Mouse (Mus musculus) cerebral cortex, adult 2 months (tissue): ENCODE measurements around the gene Fam178b.

Experiments used
- WGBS: fragments of 180-500 bp; shearing (Covaris S2); methylation state at CpG from one replicate; pipeline ENCODE4 v1.1.7; 2018; 5-methylcytosine and 5-hydroxymethylcytosine counted together

Gene Fam178b

GRCm38 (mm10) chr1:36630053-36630739, 52.8 kb downstream of the Fam178b start:
- 78% methylated on average over 3 of the region's 3 CpGs for WGBS

DNA sequence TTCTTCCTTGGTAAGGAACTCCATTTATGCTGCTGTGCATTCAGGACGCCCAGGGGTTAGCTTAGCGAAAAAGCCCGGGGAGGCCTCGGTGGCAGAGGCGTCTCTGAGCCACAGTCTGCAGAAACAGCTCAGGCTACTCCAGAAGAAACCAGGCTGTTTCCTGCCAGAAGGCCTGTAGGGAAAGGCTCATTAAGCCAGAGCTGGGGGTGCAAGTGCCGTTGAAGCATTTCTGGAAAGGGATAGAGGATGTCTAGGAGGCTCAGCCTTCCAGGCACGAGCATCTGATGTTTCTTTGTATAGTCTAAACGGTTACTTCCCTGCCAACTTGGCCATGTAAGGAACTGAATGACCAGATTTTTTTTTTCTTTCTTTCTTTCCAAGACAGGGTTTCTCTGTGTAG, 54.4 kb downstream of the Fam178b start:
- WGBS = 21% methylated on average over 8 of the region's 8 CpGs

- 90% methylated on average over 5 of the region's 5 CpGs for WGBS
Measured at GRCm38 (mm10) chr1:36625442-36625841, 57.5 kb downstream of the Fam178b start.

DNA sequence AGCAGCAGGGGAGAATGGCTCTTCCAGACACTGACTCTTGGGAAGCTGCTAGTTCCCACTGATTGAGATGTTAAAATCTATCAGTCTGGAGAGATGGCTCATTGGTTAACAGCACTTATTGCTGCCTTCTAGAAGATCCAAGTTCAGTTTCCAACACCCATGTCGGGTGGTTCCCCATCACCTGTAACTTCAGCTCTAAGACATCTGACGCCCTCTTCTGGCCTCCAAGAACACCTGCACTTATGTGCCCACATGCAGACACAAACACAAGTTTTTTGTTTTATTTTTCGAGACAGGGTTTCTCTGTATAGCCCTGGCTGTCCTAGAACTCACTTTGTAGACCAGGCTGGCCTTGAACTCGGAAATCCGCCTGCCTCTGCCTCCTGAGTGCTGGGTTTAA, 67.0 kb downstream of the Fam178b start:
- WGBS = 86% methylated on average over 5 of the region's 5 CpGs

DNA sequence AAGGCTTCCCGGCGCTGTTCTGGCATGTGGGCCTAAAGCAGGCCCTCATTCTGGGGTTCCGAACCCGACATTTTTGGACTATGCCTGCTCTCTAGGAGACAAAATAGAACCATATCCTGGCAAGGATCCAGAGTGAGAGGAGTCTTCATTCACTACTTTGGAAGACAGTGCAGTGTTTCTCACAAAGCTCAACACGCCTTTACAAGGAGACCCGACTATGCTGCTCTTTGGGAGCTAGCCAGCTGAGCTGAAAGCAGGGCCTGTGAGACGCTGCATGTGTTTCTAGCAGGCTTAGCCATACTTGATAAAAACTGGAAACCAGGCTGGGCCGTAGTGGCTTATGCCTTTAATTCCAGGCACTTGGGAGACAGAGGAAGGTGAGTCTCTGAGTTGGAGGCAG, 67.8 kb downstream of the Fam178b start:
- 42% methylated on average over 8 of the region's 8 CpGs for WGBS

GRCm38 (mm10) chr1:36614584-36614983, 68.4 kb downstream of the Fam178b start:
- WGBS = 79% methylated on average over 1 of the region's 1 CpGs

DNA sequence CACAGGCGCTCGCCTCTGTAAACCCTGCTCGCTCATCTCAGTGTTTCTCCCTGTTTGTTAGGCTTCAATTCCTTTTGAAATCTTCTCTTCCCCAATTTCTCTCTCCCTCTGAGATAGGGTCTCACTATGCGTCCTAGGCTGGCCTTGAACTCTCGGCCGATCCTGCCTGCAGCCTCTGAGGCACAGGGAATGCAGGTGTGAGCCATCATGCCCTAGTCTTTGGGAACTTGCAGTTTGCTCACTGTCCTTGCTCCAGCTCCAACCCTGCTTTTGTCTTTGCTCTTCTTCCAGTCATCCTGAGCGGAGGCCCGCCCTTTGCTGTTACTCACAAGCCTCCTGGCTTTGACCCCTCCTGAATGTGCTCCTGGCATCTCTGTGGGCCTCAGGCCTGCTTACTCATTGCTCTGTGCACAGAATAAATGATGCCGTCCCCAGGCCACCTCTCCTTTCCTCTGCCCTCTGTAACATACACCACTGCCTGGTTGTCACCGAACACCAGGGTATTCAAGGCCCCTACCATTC, 69.5 kb downstream of the Fam178b start:
- 96% methylated on average over 10 of the region's 10 CpGs for WGBS

DNA sequence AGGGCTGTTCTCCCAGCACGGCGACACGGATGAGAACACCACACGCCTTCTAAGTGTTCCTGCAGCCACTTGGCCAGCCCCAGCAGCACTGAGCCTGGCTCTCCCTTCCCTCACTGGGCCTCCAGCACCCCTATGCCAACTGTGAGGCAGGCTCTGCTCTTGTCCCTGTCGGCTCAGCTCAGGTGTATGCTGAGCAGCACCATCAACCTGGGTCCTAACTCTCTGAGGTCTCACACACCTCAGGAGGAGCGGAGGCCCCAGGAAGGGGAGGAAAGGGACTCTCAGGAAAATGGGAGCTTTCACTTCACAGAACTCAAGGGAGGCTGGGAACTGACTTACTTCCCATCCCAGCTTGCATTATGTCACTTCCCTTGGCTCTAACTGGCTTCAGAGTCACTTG, 70.6 kb downstream of the Fam178b start:
- WGBS = 74% methylated on average over 6 of the region's 6 CpGs

DNA sequence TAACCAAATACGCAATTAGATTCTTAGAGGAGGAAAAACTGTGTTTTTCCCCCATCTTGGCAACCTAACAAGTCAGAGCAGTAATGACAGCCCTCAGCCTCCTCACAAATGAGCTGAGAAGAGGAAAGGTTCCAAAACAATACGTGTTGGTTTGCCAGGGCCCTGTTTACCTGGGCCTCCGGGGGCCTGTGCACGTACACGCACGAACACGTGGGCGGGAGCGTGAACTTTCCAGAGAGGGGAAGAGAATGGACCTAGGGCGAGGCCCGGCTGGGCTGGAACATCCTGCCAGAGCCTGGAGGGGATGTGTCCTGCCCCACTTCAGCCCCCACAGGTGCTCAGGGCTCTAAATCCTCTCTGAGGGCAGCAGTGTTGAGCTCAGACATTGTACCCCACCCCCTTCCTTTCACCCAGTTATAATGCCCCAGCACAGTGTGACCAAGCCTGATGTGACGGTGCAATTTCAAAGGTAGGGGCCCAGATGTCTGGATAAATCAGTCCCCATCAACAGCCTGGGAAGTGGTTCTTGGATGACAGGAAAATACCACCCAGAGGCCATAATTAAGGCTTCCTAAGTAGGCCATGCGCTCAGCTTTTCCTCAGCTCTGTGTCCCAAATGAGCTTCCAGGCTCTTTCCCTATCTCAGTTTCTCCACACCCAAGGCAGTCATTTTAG, 71.4 kb downstream of the Fam178b start:
- 64% methylated on average over 13 of the region's 13 CpGs for WGBS

GRCm38 (mm10) chr1:36608211-36608610, 74.8 kb downstream of the Fam178b start:
- WGBS = 90% methylated on average over 4 of the region's 4 CpGs

DNA sequence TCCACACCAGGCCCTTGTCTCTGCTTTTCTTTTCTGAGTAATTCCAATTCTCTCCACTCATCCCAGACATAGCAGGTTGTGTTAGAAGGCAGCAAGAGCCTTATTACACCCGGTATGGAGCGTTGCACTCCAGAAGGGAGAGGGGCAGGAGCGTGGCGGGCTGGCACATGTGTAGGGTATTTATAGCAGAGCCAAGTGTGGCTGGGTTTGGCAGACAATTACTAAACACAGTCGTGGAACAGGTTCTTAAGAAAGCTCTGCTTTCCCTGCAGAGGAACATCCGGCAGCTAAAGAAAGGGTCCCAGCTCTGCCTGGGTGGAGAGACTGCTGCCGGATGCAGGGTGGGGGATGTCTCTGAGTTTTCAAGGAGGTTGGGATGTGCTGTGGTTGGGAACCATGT, 76.0 kb downstream of the Fam178b start:
- 20% methylated on average over 7 of the region's 7 CpGs for WGBS

DNA sequence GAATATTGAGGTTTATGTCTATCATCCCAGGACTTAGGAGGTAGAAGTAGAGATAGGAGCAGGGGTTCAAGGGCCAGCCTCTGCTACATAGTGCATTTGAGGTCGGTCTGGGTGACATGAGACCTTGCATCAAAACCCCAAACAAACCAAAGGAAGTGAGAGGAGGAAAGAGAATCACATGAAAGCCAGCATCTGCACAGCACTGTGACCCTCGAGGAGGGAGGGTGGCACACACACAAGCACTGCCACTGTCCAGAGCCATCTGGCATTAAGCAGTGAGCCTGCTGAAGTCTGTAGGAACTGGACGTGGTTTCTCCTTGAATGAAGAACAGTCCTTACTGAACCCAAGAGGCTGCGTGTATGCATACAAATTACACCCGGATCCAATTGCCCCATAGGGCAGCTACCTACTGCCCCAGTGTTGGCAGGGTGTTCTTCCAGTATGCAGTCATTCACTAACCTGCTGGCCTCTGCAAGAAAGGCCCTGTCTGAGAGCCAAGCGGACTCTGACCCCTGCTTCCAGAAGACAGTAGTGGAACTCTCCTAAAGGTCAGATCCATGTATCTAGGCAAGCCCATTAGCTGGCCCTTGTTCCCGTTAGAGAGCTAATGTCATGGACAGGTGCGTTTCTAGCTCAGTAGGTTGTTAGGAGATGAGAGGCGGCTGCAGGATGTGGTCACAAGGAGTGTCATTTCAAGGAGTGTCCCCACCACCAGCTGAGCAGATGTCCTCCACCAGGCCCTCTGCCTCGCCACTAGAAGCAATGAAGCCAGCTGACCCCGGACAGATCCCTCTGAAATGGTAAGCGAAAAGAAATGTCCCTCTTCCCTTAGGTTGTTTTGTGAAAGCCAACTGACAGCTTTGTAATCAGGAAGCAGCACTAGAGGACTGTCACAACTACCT, 78.5 kb downstream of the Fam178b start:
- WGBS = 80% methylated on average over 12 of the region's 12 CpGs

GRCm38 (mm10) chr1:36603361-36603760, 79.6 kb downstream of the Fam178b start:
- 17% methylated on average over 9 of the region's 9 CpGs for WGBS

DNA sequence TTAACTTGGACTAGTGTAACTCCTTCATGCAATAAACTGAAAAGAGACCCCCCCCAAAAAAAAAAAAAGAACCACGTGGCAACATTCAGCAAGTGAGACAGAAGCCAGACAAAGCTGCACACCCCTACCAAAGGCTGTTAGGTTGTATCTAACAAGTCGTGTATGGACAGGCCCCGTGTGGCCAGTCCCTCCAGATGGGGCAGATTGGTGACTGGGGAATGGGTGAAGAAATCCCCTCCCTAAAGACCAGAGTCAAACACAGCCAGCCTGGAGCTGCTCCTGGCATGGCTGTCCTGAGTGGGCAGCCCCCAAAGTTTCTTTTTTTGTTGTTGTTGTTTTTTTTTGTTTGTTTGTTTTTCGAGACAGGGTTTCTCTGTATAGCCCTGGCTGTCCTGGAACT, 80.7 kb downstream of the Fam178b start:
- 75% methylated on average over 4 of the region's 4 CpGs for WGBS

DNA sequence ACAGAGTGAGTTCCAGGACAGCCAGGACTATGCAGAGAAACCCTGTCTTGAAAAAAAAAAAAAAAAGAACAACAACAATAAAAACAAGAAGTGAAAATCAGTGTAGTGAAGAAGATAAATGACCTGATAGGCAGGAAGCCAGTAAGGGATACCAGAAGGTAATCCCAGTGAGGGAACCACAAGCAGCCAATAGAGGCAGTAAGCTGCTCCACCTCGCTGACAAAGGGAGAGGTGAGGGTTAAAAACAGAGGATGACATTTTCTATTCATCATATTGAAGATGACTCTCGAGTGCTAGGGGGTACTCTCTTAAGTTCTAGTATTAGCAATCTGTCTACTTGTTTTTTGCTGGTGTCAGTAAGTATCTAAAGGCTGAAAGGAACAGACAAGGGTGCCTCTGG, 84.6 kb downstream of the Fam178b start:
- 87% methylated on average over 2 of the region's 2 CpGs for WGBS

GRCm38 (mm10) chr1:36596114-36596513, 86.9 kb downstream of the Fam178b start:
- 49% methylated on average over 4 of the region's 4 CpGs for WGBS

GRCm38 (mm10) chr1:36595167-36595931, 87.6 kb downstream of the Fam178b start:
- 57% methylated on average over 10 of the region's 10 CpGs for WGBS

DNA sequence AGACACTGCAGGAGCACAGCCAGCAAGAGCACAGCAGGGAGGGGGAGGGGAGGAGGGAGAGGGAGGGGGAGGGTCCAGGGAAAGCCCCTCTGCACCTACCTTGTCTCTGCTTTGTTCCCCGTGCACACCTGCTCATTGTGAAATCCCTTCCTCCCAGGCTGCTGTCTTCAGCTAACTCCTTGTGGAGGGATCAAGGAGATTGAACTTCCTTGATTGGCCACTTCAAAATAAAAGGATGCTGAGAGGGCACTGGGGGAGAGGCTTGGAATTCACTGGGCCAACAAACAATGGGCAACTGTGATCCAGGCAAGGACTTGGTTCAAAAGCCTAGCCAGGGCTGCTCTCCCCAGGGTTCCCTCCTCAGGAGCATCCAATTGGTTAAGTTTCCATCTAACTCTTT, 89.9 kb downstream of the Fam178b start:
- WGBS = 67% methylated on average over 1 of the region's 1 CpGs

DNA sequence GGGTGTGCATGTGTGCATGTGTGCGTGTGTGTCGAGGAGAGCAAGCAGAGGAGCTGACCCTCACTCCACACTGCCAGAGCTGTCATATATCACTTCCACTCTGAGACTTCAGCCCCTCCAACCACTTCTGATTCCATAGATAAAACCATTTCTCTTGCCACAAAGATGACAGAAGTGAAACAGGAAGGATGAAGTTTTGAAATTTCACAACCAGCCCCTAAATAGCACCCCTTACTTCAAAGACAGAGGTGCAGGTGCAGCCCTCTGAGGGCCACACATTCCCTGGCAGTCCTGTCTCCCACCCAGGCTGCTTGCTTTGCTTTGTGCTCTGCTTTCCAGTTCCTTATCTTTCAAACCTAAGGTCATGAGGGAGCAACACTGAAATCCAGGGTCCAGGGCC, 91.6 kb downstream of the Fam178b start:
- WGBS = 85% methylated on average over 2 of the region's 2 CpGs

GRCm38 (mm10) chr1:36590664-36591063, 92.3 kb downstream of the Fam178b start:
- 60% methylated on average over 9 of the region's 9 CpGs for WGBS

- WGBS = 58% methylated on average over 6 of the region's 6 CpGs
Measured at GRCm38 (mm10) chr1:36589486-36589885, 93.5 kb downstream of the Fam178b start.
